Mouse (Mus musculus) lung, postnatal 0 days (tissue): ENCODE measurements around the gene Asic1.

Experiments
- CTCF ChIP-seq: IDR thresholded peaks from 2 replicates; pipeline ENCODE4 v1.5.1; 2016; ENCODE audit warnings: antibody characterized with exemption, mild to moderate bottlenecking
- EP300 ChIP-seq: IDR thresholded peaks from 2 replicates; pipeline ENCODE4 v1.6.1; 2016; ENCODE audit warnings: antibody characterized with exemption, mild to moderate bottlenecking, control low read depth

DNA sequence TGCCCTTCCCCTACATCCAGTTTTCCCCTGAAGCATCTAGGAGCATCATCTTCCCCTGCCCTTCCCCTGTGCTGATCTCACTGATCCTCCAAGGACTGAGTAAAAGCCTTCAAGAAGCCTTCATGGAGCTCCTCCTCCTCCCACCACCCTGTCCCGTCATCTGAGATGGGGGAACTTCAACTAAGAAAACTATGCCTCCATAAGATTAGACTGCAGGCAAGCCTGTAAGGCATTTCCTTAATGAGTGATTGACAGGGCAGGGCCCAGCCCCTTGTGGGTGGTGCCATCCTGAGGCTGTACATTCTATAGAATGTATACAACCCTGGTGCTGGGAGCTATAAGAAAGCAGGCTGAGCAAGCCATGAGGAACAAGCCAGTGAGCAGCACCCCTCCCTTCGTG lies 11.7 kb upstream of the Asic1 start:
- TF ChIP-seq EP300 (no peak), CTCF (no peak)
